Mouse (Mus musculus): ENCODE results near the gene Mas1. TPM values are rescaled to one million over a fixed set of nuclear protein-coding genes. Genes with fewer than 3 reads are reported as not detected.

Mas1 gene
- 18.3 and 21.6 TPM in 2 replicates for polyA plus RNA-seq (2021; fragmentation: Nextera tagmentation)
- long read RNA-seq, experiment 1, transcript Mas1-202 (4 exons, 684 nt): minor isoform, 6 of 40 reads
- long read RNA-seq, experiment 1, transcript Mas1-205 (4 exons, 779 nt): major isoform, 10 of 40 reads
- long read RNA-seq, experiment 1, transcript Mas1-207 (2 exons, 443 nt): minor isoform, 9 of 40 reads
- long read RNA-seq, experiment 1, partial matches to known transcripts: 1 of 40 reads
- long read RNA-seq, experiment 1, other reads (novel, unspliced or antisense): 14 of 40 reads
- long read RNA-seq, experiment 2, partial matches to known transcripts: 0 of 11 reads
- long read RNA-seq, experiment 2, other reads (novel, unspliced or antisense): 8 of 11 reads

DNA sequence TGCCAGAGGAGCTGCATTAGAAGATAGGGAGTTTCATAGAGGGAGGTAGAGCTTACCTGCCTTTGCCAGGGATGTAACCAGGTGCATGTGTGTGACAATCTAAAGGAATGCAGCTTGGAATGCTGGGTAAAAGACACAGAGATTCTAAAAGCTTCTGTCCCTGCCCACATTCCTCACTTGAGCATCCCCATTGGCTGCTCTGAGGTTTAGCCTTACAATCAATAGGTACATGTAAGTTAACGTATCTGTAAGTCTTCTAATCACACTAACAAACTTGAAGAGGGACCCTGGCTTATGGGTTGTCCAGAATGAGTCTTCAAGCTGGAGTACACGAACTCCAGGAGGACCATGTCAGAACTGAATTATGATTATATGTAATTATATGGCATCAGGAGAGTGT is at the start of gene Mas1:
Gene Mas1, minus strand, starts transcription at position 101 of the 400 bp plus-strand sequence.

DNA sequence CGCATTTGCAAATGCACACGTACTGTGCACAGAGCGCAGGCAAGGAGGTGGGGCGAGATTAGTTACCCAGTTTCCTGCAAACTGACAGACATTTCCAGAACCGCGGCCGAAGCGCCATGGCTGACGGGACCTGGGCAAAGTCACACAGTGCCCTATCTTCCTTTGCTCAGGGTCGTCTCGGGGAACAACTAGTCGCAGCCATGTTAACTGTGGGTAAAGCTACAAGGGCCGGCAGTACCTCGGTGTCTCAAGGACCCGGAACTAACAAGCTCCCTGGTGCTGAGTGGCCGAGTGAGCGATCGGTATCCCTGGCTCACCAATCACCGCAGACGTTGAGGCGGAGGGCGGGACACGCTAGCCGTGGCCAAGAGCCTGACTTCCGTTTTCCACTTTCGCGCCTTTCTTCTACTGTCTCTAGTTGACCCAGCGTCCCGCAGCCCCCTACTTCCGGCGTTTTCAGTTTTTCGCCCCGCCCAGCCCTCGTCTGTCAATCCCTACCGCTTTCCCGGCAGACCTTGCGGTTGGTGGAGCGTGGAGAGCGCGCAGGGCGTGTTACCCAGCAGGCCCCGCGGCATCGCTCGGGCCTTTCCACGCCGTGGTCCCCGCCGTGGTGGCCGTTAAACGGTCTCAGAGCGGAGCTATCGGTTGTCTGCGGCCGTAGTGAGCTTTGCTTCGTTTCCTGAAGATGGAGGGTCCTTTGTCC is 48.1 kb upstream of the Mas1 start, which contains the start of gene Mrpl18:
Gene Mrpl18, minus strand, starts transcription at position 465 of the 703 bp plus-strand sequence.

GRCm38 (mm10) chr17:12915488-12915880 is 47.5 kb upstream of the Mas1 start, which contains the start of gene Tcp1:
Tcp1 (plus strand) TSS chr17:12915701.

DNA sequence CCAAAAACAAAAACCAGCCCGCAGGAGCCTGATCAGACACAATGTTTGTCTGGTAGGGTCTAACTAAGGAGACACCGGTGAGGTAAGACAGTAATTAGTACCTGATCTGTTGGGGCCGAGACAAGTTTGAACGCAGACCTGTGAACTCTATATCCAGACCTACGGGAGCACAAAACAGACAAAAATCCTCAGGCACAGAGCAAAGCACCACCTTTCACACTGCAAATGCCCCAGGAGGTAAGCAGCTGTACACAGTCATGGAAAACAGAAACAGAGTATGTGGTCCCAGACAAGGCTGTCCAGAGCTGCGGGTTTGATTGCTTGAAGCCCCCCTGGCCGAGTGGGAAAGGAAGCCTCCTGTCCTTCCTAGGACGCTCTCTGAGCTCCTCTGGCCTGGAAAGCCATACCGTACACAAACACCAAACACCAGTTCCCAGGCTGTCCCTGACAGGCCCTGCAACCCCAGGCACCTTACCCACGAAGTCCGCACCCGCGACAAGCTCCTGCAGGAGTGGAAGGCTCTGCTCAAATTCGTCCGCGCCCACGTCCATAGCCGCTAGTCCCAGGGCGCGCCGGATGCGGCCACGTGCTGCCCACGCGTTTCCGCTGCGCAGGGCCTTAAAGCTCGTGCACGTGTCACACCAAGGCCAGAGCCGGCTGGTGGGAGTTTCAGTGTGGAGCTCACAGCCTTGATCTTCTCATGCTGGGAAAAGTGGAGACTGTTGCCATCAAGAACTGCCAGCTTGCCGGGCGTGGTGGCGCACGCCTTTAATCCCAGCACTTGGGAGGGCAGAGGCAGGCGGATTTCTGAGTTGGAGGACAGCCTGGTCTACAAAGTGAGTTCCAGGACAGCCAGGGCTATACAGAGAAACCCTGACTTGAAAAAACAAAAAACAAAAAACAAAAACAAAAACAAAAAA is 41.7 kb upstream of the Mas1 start, which contains the start of gene Pnldc1:
Gene Pnldc1, minus strand, starts transcription at position 870 of the 920 bp plus-strand sequence.

GRCm38 (mm10) chr17:12875734-12876133 is 7.8 kb upstream of the Mas1 start, which contains the start of gene Mrgprh:
Mrgprh (plus strand) TSS chr17:12876034.

Other genes with a start within 250 kb of the Mas1 start
- 1.6 and 1.9 TPM in 2 replicates for gene Slc22a1, start 192.3 kb downstream of the Mas1 start, polyA plus RNA-seq (2021; fragmentation: Nextera tagmentation)
- 1.8 and 2.6 TPM in 2 replicates for gene Igf2r, start 98.5 kb downstream of the Mas1 start, polyA plus RNA-seq (2021; fragmentation: Nextera tagmentation)
- not detected in 2 replicates for gene Mrgprh, start 7.9 kb upstream of the Mas1 start, polyA plus RNA-seq (2021; fragmentation: Nextera tagmentation)
- 0.63 and 0.93 TPM in 2 replicates for gene Pnldc1, start 42.1 kb upstream of the Mas1 start, polyA plus RNA-seq (2021; fragmentation: Nextera tagmentation)
- gene Tcp1, start 47.6 kb upstream of the Mas1 start, polyA plus RNA-seq (2021; fragmentation: Nextera tagmentation): 176 and 232 TPM in 2 replicates
- gene Mrpl18, start 48.2 kb upstream of the Mas1 start, polyA plus RNA-seq (2021; fragmentation: Nextera tagmentation): 136 and 148 TPM in 2 replicates
- gene Acat3, start 72.5 kb upstream of the Mas1 start, polyA plus RNA-seq (2021; fragmentation: Nextera tagmentation): 2.5 and 3.8 TPM in 2 replicates
- gene Acat2, start 92.6 kb upstream of the Mas1 start, polyA plus RNA-seq (2021; fragmentation: Nextera tagmentation): 46.2 and 59.1 TPM in 2 replicates
- gene Wtap, start 126.0 kb upstream of the Mas1 start, polyA plus RNA-seq (2021; fragmentation: Nextera tagmentation): 57.0 and 74.2 TPM in 2 replicates
- gene Sod2, start 138.7 kb upstream of the Mas1 start, polyA plus RNA-seq (2021; fragmentation: Nextera tagmentation): 231 and 270 TPM in 2 replicates
- not detected in 2 replicates for gene Gpr31b, start 184.2 kb upstream of the Mas1 start, polyA plus RNA-seq (2021; fragmentation: Nextera tagmentation)
- 0.18 TPM in 1 of 2 replicates, not detected in the other for gene Tcp10b, start 193.0 kb upstream of the Mas1 start, polyA plus RNA-seq (2021; fragmentation: Nextera tagmentation)